Mouse (Mus musculus) embryonic facial prominence, embryonic 11.5 days (tissue): Measurements from ENCODE around the gene Gimap5. TPM values are rescaled to one million over a fixed set of nuclear protein-coding genes. Genes with fewer than 3 reads are reported as not detected.

ENCODE experiments used
- ATAC-seq: fragments of 200-750 bp; cut with Nextera tagmentation; replicated peaks from 2 replicates; pipeline ENCODE4 v1.8.0; 2017; ENCODE audit warnings: low read depth; ENCODE audit not compliant: insufficient number of reproducible peaks, low FRiP score, low TSS enrichment
- DNase-seq: peaks from one replicate; pipeline ENCODE4 v3.0.0-alpha.2; 2015; ENCODE audit warnings: low spot score
- H3K27ac ChIP-seq: fragments of 300-500 bp; sonication (generic); replicated peaks from 2 replicates; pipeline ENCODE4 v1.5.1; 2014; ENCODE audit warnings: mild to moderate bottlenecking, low read depth, low read length, control low read depth
- H3K27me3 ChIP-seq: fragments of 300-500 bp; sonication (generic); 2 replicates; pipeline ENCODE4 v1.6.1; 2014; ENCODE audit warnings: mild to moderate bottlenecking, low read length, moderate library complexity, mixed read lengths; ENCODE audit not compliant: control insufficient read depth, insufficient read depth
- H3K36me3 ChIP-seq: fragments of 300-500 bp; sonication (generic); replicated peaks from 2 replicates; pipeline ENCODE4 v1.6.1; 2014; ENCODE audit warnings: low read depth, mild to moderate bottlenecking, low read length, moderate library complexity, mixed read lengths; ENCODE audit not compliant: control insufficient read depth, insufficient read depth
- H3K4me1 ChIP-seq: fragments of 300-500 bp; sonication (generic); 2 replicates; pipeline ENCODE4 v1.6.1; 2014; ENCODE audit warnings: low read length, mixed read lengths; ENCODE audit not compliant: control insufficient read depth, insufficient read depth
- H3K4me2 ChIP-seq: fragments of 300-500 bp; sonication (generic); 2 replicates; pipeline ENCODE4 v1.6.1; 2014; ENCODE audit warnings: low read depth, mild to moderate bottlenecking, control low read depth, low read length, moderate library complexity
- H3K4me3 ChIP-seq: fragments of 300-500 bp; sonication (generic); 2 replicates; pipeline ENCODE4 v1.5.1; 2014; ENCODE audit warnings: low read depth, low read length, control low read depth
- H3K9ac ChIP-seq: fragments of 300-500 bp; sonication (generic); replicated peaks from 2 replicates; pipeline ENCODE4 v1.6.1; 2014; ENCODE audit warnings: mild to moderate bottlenecking, control low read depth, low read length
- H3K9me3 ChIP-seq: fragments of 300-500 bp; sonication (generic); replicated peaks from 2 replicates; pipeline ENCODE4 v1.6.1; 2016; ENCODE audit warnings: mild to moderate bottlenecking, low read length, inconsistent platforms, mixed read lengths; ENCODE audit not compliant: control insufficient read depth
- WGBS: fragments of 180-500 bp; shearing (Covaris S2); extraction: QIAGEN DNeasy Blood & Tissue Kit; methylation state at CpG from one replicate; pipeline ENCODE4 v1.1.7; 2014; 5-methylcytosine and 5-hydroxymethylcytosine counted together
- polyA plus RNA-seq: library from polyadenylated mRNA; unstranded; fragments of >200 nt; fragmentation: Nextera tagmentation; extraction: Ambion mirVana; gene quantifications from 2 replicates; pipeline ENCODE4 v1.2.1, GENCODE M21; 2014

The Gimap5 gene
- polyA plus RNA-seq, 1 experiment from 2014 or later, result 0.63 TPM

DNA sequence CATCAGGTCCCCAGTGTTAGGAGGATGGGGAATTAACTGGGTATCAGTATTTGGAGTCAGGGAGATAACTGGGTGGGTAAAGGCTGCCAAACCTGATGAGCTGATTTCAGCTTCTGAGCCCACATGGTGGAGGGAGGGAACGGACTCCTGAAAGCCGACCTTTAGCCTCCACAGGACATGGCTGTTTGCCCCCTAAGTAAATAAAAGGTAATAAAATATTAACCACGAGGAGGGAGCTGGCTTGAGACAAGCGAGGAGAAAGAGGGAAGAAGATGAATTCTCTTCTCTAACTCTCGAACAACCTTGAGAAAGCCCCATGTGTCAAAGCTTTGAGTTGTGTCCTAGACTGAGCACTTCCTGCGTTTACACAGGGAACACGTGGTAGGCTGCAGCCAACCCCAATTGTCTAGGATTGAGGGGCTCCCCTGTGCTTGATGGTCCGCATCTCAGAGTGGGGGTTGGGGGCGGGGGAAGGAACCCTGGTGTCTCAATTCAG lies 4.2 kb upstream of the Gimap5 start:
- WGBS, result 37% methylated on average over 9 of the region's 9 CpGs
- no peak overlapping the region for H3K4me2 ChIP-seq

GRCm38 (mm10) chr6:48742422-48743351 lies 3.3 kb upstream of the Gimap5 start:
- H3K27ac ChIP-seq, result no peak overlapping the region
- WGBS, result 1% methylated on average over 52 of the region's 52 CpGs

More for the DNA sequence above, 4.2 kb upstream of the Gimap5 start:
- no peak overlapping the region for H3K4me3 ChIP-seq
- no peaks in the 10 kb centered on the region for H3K36me3 ChIP-seq
- no peak overlapping the region for H3K27ac ChIP-seq
- no peak for ATAC-seq
- no peak overlapping the region for H3K9ac ChIP-seq
- peaks cover 24% of the 10 kb centered on the region for H3K27me3 ChIP-seq
- DNase-seq, result no peak
- no peaks in the 10 kb centered on the region; the same call in 1 of the 2 replicates for H3K4me1 ChIP-seq
- H3K9me3 ChIP-seq, result no peaks in the 10 kb centered on the region

DNA sequence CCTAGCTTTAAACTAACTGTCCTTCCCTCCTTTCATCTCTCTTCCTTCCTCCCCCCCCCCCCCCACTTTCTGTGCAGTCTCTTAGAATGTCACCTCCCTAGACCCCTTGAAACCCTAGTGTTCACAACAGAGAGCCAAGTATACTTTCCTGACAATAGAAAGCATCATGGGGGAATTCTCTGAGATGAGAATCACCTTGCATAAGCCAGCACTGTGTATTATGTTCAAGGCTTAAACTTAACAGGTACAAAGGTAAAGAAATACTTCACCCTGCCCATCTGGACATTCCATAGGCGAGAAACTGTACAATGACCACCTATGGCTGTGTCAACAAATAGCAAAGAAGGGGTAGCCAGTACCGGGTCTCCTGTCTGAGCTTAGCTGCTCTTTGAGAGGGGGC lies 507 bp upstream of the Gimap5 start:
- H3K27me3 ChIP-seq, result peaks cover 24% of the 10 kb centered on the region
- WGBS, result 53% methylated on average over 2 of the region's 2 CpGs

More at GRCm38 (mm10) chr6:48742422-48743351, 3.3 kb upstream of the Gimap5 start:
- Histone ChIP-seq H3K4me3 (peak overlapping the region; percentile 44), H3K4me1 (no peaks in the 10 kb centered on the region; the same call in 1 of the 2 replicates), H3K27me3 (peaks cover 24% of the 10 kb centered on the region), H3K4me2 (peak overlapping the region; percentile 82), H3K36me3 (no peaks in the 10 kb centered on the region), H3K9ac (peak overlapping the region; percentile 53), H3K9me3 (no peaks in the 10 kb centered on the region)
- no peak for DNase-seq
- peak; percentile 44; the same call in 1 of the 2 replicates for ATAC-seq

DNA sequence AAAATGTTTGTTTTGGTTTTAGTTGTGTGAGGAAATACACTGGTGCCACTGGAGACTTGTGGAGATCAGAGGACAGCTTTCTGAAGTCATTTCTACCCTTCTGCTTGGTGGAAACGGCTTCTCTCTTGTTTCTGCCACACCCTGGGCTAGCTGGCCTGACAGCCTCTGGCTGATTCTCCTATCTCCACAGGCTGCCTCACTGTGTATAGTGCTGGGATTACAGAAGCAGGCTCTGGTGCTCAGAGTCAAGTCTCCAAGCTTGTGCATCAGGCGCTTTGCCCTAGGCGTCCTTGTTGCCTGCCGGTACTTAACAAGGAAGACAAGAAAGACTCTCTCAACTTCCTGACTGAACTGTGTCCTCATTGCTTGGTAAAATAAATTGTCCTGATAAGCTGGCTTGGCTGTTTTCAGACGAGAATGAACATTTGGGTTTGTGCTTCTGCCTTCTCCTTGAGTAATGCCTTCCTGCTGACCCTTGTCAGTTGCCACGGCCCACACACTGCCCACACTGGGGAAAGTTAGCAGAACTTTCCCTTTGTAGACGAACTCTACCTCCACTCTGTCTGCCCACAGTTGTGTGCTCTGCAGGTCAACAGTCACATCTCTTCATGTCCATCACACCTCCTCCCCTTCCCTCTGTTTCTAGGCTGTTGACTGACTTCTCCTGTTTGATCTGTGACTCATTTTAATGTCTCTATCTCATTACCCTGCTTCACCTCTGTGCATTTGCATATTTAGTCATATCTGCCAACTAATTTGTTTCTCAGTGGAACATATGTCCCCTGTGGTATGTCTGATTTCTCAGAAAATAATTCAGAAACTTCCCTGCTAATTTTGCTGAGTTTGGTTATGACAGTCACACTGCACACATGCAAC lies 1.3 kb downstream of the Gimap5 start:
- DNase-seq (no peak), ATAC-seq (no peak)
- H3K4me2 ChIP-seq, result no peak overlapping the region
- H3K4me3 ChIP-seq, result no peak overlapping the region
- H3K4me1 ChIP-seq, result no peaks in the 10 kb centered on the region; the same call in 1 of the 2 replicates
- no peak overlapping the region for H3K9ac ChIP-seq
- peaks cover 13% of the 10 kb centered on the region for H3K27me3 ChIP-seq
- no peak overlapping the region for H3K27ac ChIP-seq
- H3K9me3 ChIP-seq, result no peaks in the 10 kb centered on the region
- no peaks in the 10 kb centered on the region for H3K36me3 ChIP-seq
- WGBS, result 66% methylated on average over 7 of the region's 7 CpGs

More for the DNA sequence above, 507 bp upstream of the Gimap5 start:
- DNase-seq (no peak), ATAC-seq (no peak)
- Histone ChIP-seq H3K36me3 (no peaks in the 10 kb centered on the region), H3K9ac (no peak overlapping the region), H3K27ac (no peak overlapping the region), H3K4me1 (no peaks in the 10 kb centered on the region; the same call in 1 of the 2 replicates), H3K9me3 (no peaks in the 10 kb centered on the region), H3K4me3 (no peak overlapping the region), H3K4me2 (no peak overlapping the region)

GRCm38 (mm10) chr6:48763567-48764270 lies 17.7 kb downstream of the Gimap5 start:
- H3K9me3 ChIP-seq, result no peaks in the 10 kb centered on the region
- no peaks in the 10 kb centered on the region for H3K27me3 ChIP-seq
- no peak overlapping the region for H3K27ac ChIP-seq
- no peaks in the 10 kb centered on the region for H3K4me1 ChIP-seq
- H3K4me3 ChIP-seq, result no peak overlapping the region
- no peaks in the 10 kb centered on the region for H3K36me3 ChIP-seq
- H3K4me2 ChIP-seq, result no peak overlapping the region
- no peak for ATAC-seq
- 79% methylated on average over 7 of the region's 7 CpGs for WGBS
- no peak for DNase-seq
- no peak overlapping the region for H3K9ac ChIP-seq

DNA sequence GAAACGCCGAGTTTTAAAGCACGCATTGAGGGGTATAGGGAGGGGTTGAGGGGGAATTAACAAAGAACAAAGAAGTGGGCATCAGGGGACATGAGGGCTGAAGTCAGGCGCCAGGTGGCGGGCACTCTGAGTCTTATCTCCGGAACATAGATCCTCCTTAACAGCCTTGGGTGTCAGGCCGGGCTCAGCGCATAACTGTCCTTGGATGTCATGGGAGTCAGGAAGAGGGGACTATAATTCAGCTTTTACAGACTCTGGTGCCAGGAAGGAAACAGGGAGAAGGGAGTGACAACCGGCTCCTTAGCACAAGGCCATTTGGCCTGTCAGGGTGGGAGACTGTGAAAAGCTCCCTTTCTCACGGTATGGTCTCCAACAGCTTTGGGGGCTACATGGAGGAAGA lies 18.5 kb downstream of the Gimap5 start:
- Histone ChIP-seq H3K27ac (no peak overlapping the region), H3K4me1 (no peaks in the 10 kb centered on the region), H3K9ac (no peak overlapping the region), H3K4me2 (no peak overlapping the region), H3K27me3 (no peaks in the 10 kb centered on the region), H3K36me3 (no peaks in the 10 kb centered on the region), H3K4me3 (no peak overlapping the region), H3K9me3 (no peaks in the 10 kb centered on the region)
- no peak for DNase-seq
- no peak for ATAC-seq
- 90% methylated on average over 10 of the region's 10 CpGs for WGBS

DNA sequence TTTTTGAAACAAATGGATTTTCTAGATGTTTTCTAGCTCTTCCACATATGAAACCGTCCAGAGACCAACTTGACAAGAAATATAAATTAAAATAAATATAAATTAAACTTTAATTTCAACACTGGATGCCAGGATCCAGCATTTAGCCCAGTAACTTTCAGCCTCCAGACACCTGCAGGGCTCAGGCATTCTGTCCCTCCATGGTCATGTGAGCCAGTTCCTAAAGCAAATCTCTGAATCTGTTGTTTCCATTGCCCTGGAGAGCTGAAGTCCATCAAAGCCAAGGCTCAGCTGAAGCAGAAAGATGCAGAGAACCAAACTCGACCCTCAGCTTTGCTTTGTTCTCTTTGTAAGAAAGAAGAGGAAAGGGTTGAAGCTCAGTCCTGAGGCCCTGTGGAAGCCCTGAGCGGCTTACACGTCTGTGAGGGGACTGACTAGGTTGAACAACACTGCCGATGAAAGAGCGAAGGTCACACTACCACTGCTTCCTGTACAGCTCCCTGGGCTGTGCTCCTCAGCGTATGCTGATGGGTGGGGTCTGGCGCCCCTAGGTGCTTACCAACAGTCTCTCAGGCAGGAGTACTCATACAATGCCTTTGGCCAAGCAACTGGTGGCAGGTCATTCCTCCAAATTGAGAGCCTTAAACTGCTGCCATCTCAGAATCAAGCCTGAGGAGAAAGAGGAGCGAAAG lies 22.3 kb downstream of the Gimap5 start:
- Histone ChIP-seq H3K9me3 (no peaks in the 10 kb centered on the region), H3K36me3 (no peaks in the 10 kb centered on the region), H3K27ac (no peak overlapping the region), H3K9ac (no peak overlapping the region), H3K4me1 (no peaks in the 10 kb centered on the region), H3K4me3 (no peak overlapping the region), H3K4me2 (no peak overlapping the region), H3K27me3 (no peaks in the 10 kb centered on the region)
- ATAC-seq, result no peak
- 62% methylated on average over 9 of the region's 9 CpGs for WGBS
- DNase-seq, result no peak
